Mouse (Mus musculus): ENCODE measurements at regions not wholly inside any gene's neighbourhood (a gene's known extent, or its start where the extent isn't known, plus 50 kb on each side); places are given as distances from the start of the nearest gene placed in this dataset.

DNA sequence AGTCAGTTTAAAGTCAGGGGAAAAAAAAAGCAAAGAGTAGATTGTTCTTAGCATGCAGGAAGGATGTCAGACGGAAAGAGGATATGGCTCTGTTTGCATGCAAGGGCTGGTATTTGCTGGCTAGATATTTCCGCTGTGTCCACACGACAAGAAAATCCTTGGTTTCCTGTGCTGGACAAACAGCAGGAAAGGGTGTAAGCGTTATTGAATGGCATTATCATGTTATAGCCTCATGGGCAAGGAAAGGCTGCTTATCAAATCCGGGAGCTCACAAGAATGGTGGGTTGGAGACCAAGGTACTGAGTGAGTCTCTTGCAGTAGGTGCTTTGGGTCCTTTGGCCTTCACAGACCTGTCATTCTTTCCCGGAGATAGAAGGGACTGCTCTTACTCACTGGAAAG is 127.7 kb upstream of the Dph6 start:
- TF ChIP-seq CTCF (conservative IDR thresholded peaks at IDR 0.05; ENCODE audit: insufficient read depth, insufficient read length, low read depth, low read length) (no peak), POLR2A (IDR thresholded peaks at IDR 0.05; ENCODE audit: low read depth, low read length) (no peak)
